ENCODE assay signal across 8 mouse cellular contexts in genomic region chr13:74167057-74167413, GRCm38 (mm10). TPM values are rescaled to one million over a fixed set of nuclear protein-coding genes. Genes with fewer than 3 reads are reported as not detected.
A peak's percentile ranks its signal among the peaks of the same experiment; 100 is the strongest.
DNase-seq lines count a peak whose midpoint lies in the region; ATAC-seq and TF ChIP-seq lines count a peak whose summit lies in the region.

No protein-coding gene starts in this region.

- H3K4me1 ChIP-seq in ES-E14 (ENCODE audit: control insufficient read depth in 2 of 2, insufficient read depth in 2 of 2, low read length in 2 of 2, poor library complexity in 1 of 2) = peaks cover 0 to 3% of the 10 kb centered on the region in 2 experiments; a peak in 1 of 4 replicates
- H3K4me1 ChIP-seq in heart, embryonic 14.5 days (ENCODE audit: control insufficient read depth in 2 of 2, insufficient read depth in 2 of 2, low read length in 2 of 2) = peaks cover 0 to 10% of the 10 kb centered on the region in 2 experiments; a peak in 2 of 4 replicates
- H3K4me1 ChIP-seq in liver, embryonic 14.5 days (replicated peaks; ENCODE audit: control insufficient read depth in 2 of 2, insufficient read depth in 2 of 2, low read length in 1 of 2) = peaks cover 0 to 9% of the 10 kb centered on the region in 2 experiments; a peak in 2 of 4 replicates
- 0 out of 2 replicates have a peak, but pooled peaks cover 4% of the 10 kb centered on the region for H3K4me1 ChIP-seq in stomach, postnatal 0 days (replicated peaks; ENCODE audit: control insufficient read depth, insufficient read depth)

- TF ChIP-seq CTCF in liver, embryonic 14.5 days (IDR thresholded peaks at IDR 0.05; ENCODE audit: low read depth) = no peak
- TF ChIP-seq CTCF in stomach, postnatal 0 days (IDR thresholded peaks at IDR 0.05; ENCODE audit: low read depth) = no peak

- H3K9me3 ChIP-seq in ES-E14 (ENCODE audit: control insufficient read depth, insufficient read depth, low read depth, low read length) = no peaks in the 10 kb centered on the region
- H3K9me3 ChIP-seq in heart, embryonic 14.5 days (ENCODE audit: control insufficient read depth, low read length) = no peaks in the 10 kb centered on the region
- no peaks in the 10 kb centered on the region for H3K9me3 ChIP-seq in liver, embryonic 14.5 days (ENCODE audit: control insufficient read depth, low read length)
- H3K9me3 ChIP-seq in stomach, postnatal 0 days (ENCODE audit: control insufficient read depth, low read length) = no peaks in the 10 kb centered on the region

- peak overlapping the region; percentile 38; a peak in 2 of 4 replicates for H3K4me3 ChIP-seq in ES-E14 (ENCODE audit: insufficient read depth in 1 of 2, low read depth in 1 of 2, low read length in 2 of 2, poor library complexity in 1 of 2, severe bottlenecking in 1 of 2)
- peak overlapping the region; percentile 47 to 50 for H3K4me3 ChIP-seq in heart, embryonic 14.5 days (ENCODE audit: control insufficient read depth in 1 of 2, insufficient read depth in 1 of 2, low read depth in 1 of 2, low read length in 2 of 2)
- H3K4me3 ChIP-seq in liver, embryonic 14.5 days (ENCODE audit: insufficient read depth in 1 of 2, low read depth in 2 of 2, low read length in 2 of 2) = peak overlapping the region; percentile 41 to 42
- H3K4me3 ChIP-seq in stomach, postnatal 0 days (ENCODE audit: low read depth, low read length) = peak overlapping the region; percentile 42

- no peaks in the 10 kb centered on the region for H3K27me3 ChIP-seq in heart, embryonic 14.5 days (ENCODE audit: control insufficient read depth, insufficient read depth, low read length)
- no peaks in the 10 kb centered on the region for H3K27me3 ChIP-seq in liver, embryonic 14.5 days (ENCODE audit: control insufficient read depth, insufficient read depth, low read length)
- no peaks in the 10 kb centered on the region for H3K27me3 ChIP-seq in stomach, postnatal 0 days (ENCODE audit: control insufficient read depth, insufficient read depth, low read length)

- no peaks in the 10 kb centered on the region for H3K36me3 ChIP-seq in ES-E14 (ENCODE audit: control insufficient read depth, insufficient read depth, low read length, poor library complexity, severe bottlenecking)
- peaks cover 25% of the 10 kb centered on the region for H3K36me3 ChIP-seq in heart, embryonic 14.5 days (ENCODE audit: control insufficient read depth, insufficient read depth, low read length)
- no peaks in the 10 kb centered on the region; the same call in 1 of the 2 replicates for H3K36me3 ChIP-seq in liver, embryonic 14.5 days (replicated peaks; ENCODE audit: control insufficient read depth, insufficient read depth, low read depth)
- H3K36me3 ChIP-seq in stomach, postnatal 0 days (ENCODE audit: control insufficient read depth, insufficient read depth, low read length) = peaks cover 6% of the 10 kb centered on the region

- no peak overlapping the region for H3K27ac ChIP-seq in ES-E14 (ENCODE audit: insufficient read depth, low read depth, low read length, poor library complexity, severe bottlenecking)
- no peak overlapping the region for H3K27ac ChIP-seq in heart, embryonic 14.5 days (replicated peaks in 1 of 2; ENCODE audit: control insufficient read depth in 1 of 2, insufficient read depth in 1 of 2, low read depth in 2 of 2, low read length in 2 of 2)
- no peak overlapping the region for H3K27ac ChIP-seq in liver, embryonic 14.5 days
- no peak overlapping the region for H3K27ac ChIP-seq in stomach, postnatal 0 days (replicated peaks)

- 0 out of 2 replicates have a peak overlapping the region, but pooled peaks have one; percentile 7 for H3K9ac ChIP-seq in ES-E14 (ENCODE audit: insufficient read depth, low read depth, low read length, poor library complexity, severe bottlenecking)
- peak overlapping the region; percentile 72 for H3K9ac ChIP-seq in heart, embryonic 14.5 days (ENCODE audit: low read length)
- peak overlapping the region; percentile 40 for H3K9ac ChIP-seq in liver, embryonic 14.5 days (replicated peaks)
- H3K9ac ChIP-seq in stomach, postnatal 0 days (ENCODE audit: low read length) = peak overlapping the region; percentile 56

- in situ Hi-C loops in ES-E14 (cut with MboI; ENCODE audit: low sequenced_read_pairs in 2 of 2, unreplicated experiment in 2 of 2) = no loop called here

- peak overlapping the region; percentile 81 for H3K4me2 ChIP-seq in heart, embryonic 14.5 days (ENCODE audit: low read length)
- peak overlapping the region; percentile 68 for H3K4me2 ChIP-seq in liver, embryonic 14.5 days (ENCODE audit: low read depth)
- H3K4me2 ChIP-seq in stomach, postnatal 0 days (replicated peaks; ENCODE audit: low read depth) = peak overlapping the region; percentile 69

- DNase-seq in cerebellum, adult 9-10 months = peak; percentile 7
- no peak for DNase-seq in cerebellum, postnatal 25 days
- no peak for DNase-seq in ES-E14 (ENCODE audit: low read depth, low spot score)
- no peak for DNase-seq in liver, embryonic 14.5 days (ENCODE audit: low read depth in 3 of 3, low spot score in 3 of 3)
- no peak for DNase-seq in stomach, postnatal 0 days (ENCODE audit: low spot score)
- no peak for DNase-seq in cerebellum, adult 9-11 months
- no peak for DNase-seq in right cerebral cortex, adult 18-20 months

- ATAC-seq in heart, embryonic 14.5 days (ENCODE audit: insufficient number of reproducible peaks, insufficient read depth, low FRiP score, low read depth) = 0 out of 2 replicates have a peak, but pooled peaks have one; percentile 24
- peak; percentile 44; the same call in 1 of the 2 replicates for ATAC-seq in liver, embryonic 14.5 days (ENCODE audit: insufficient read depth)
- peak; percentile 16; the same call in 1 of the 2 replicates for ATAC-seq in stomach, postnatal 0 days (ENCODE audit: low FRiP score, low TSS enrichment)

- no peak for TF ChIP-seq EP300 in liver, embryonic 14.5 days (IDR thresholded peaks at IDR 0.05; ENCODE audit: low read depth)
- no peak for TF ChIP-seq EP300 in stomach, postnatal 0 days (optimal IDR thresholded peaks at IDR 0.05)

- WGBS in heart, embryonic 14.5 days = 4% methylated on average over 9 of the region's 9 CpGs
- WGBS in liver, embryonic 14.5 days (ENCODE audit: insufficient replicate concordance) = 9% methylated on average over 9 of the region's 9 CpGs
- 5% methylated on average over 9 of the region's 9 CpGs for WGBS in stomach, postnatal 0 days

TF ChIP-seq in ES-E14, 5 proteins besides CTCF, POLR2A, EP300 and RAD21:
- TF ChIP-seq ZNF384 (IDR thresholded peaks at IDR 0.05; ENCODE audit: low read depth, low read length) (no peak), MAFK (IDR thresholded peaks at IDR 0.05; ENCODE audit: insufficient read depth, low read depth, low read length) (no peak), CHD2 (IDR thresholded peaks at IDR 0.05; ENCODE audit: low read depth, low read length) (no peak), ZC3H11A (IDR thresholded peaks at IDR 0.05; ENCODE audit: borderline replicate concordance, low read depth, low read length) (no peak), HCFC1 (IDR thresholded peaks at IDR 0.05; ENCODE audit: borderline replicate concordance, insufficient read depth, low read length) (no peak)

RNA-seq across cellular contexts. Expression of gene Exoc3, which starts 41.5 kb away (rescaled TPM):
- total RNA-seq in ES-E14 (2012; rRNA removed) = 20.5 and 28.8 TPM in 2 replicates
- 64.2 and 64.9 TPM in 2 replicates for polyA plus RNA-seq in heart, embryonic 14.5 days (2014; fragmentation: Nextera tagmentation; extraction: Ambion mirVana)
- polyA plus RNA-seq in liver, embryonic 14.5 days (2012; rRNA removed) = 8.7 and 10.4 TPM in 2 replicates
- 31.0 and 32.9 TPM in 2 replicates for polyA plus RNA-seq in liver, embryonic 14.5 days (2014; fragmentation: Nextera tagmentation; extraction: Ambion mirVana)
- polyA plus RNA-seq in stomach, postnatal 0 days (2015; fragmentation: Nextera tagmentation; extraction: Ambion mirVana) = 43.2 and 44.5 TPM in 2 replicates

RNA-seq across cellular contexts. Expression of gene Slc9a3, which starts 45.8 kb away (rescaled TPM):
- 0.05 TPM in 1 of 2 replicates, not detected in the other for total RNA-seq in ES-E14 (2012; rRNA removed)
- 0.08 and 0.30 TPM in 2 replicates for polyA plus RNA-seq in heart, embryonic 14.5 days (2014; fragmentation: Nextera tagmentation; extraction: Ambion mirVana)
- polyA plus RNA-seq in liver, embryonic 14.5 days (2012; rRNA removed) = not detected in 2 replicates
- polyA plus RNA-seq in liver, embryonic 14.5 days (2014; fragmentation: Nextera tagmentation; extraction: Ambion mirVana) = not detected in 2 replicates
- 1.3 TPM in 2 replicates for polyA plus RNA-seq in stomach, postnatal 0 days (2015; fragmentation: Nextera tagmentation; extraction: Ambion mirVana)

Comparison
In these comparisons a context has a peak if more than half of its experiments do, and no peak if none do; other contexts are left out.
1. H3K9ac ChIP-seq: peak in every context shown above with its lines; median percentile 72 in heart, embryonic 14.5 days; 56 in stomach, postnatal 0 days; 40 in liver, embryonic 14.5 days; 7 in ES-E14.